Mouse (Mus musculus): ENCODE measurements around the gene Ypel4. TPM values are rescaled to one million over a fixed set of nuclear protein-coding genes. Genes with fewer than 3 reads are reported as not detected.
"Not testable (repeated sequence)": the region's sequence is repeated elsewhere in the genome, so short reads cannot be mapped to it uniquely, and the experiment has no call there.

Gene Ypel4
- polyA plus RNA-seq, 1 experiment from 2014 or later = 13.8 TPM

GRCm38 (mm10) chr2:84723856-84724255 lies 10.0 kb upstream of the Ypel4 start:
- Histone ChIP-seq H3K4me3 (ENCODE audit: low read depth, low read length) (no peak overlapping the region), H3K9ac (ENCODE audit: low read depth, low read length) (no peak overlapping the region), H3K27ac (ENCODE audit: low read depth, low read length) (no peak overlapping the region), H3K4me1 (ENCODE audit: control insufficient read depth, insufficient read depth, low read length) (peaks cover 6% of the 10 kb centered on the region; the same call in 1 of the 2 replicates), H3K4me2 (no peak overlapping the region), H3K27me3 (ENCODE audit: control insufficient read depth, insufficient read depth, low read length) (no peaks in the 10 kb centered on the region), H3K36me3 (ENCODE audit: control insufficient read depth, insufficient read depth, low read length) (peaks cover 11% of the 10 kb centered on the region; the same call in 1 of the 2 replicates), H3K9me3 (replicated peaks; ENCODE audit: control insufficient read depth, low read length) (no peaks in the 10 kb centered on the region)
- no peak for ATAC-seq (replicated peaks; ENCODE audit: insufficient number of reproducible peaks, low FRiP score, low TSS enrichment)
- WGBS (ENCODE audit: insufficient replicate concordance) = 91% methylated on average over 14 of the region's 14 CpGs

- H3K4me2 ChIP-seq = peak overlapping the region; percentile 89
- no peak for ATAC-seq (replicated peaks; ENCODE audit: insufficient number of reproducible peaks, low FRiP score, low TSS enrichment)
- no peaks in the 10 kb centered on the region for H3K27me3 ChIP-seq (ENCODE audit: control insufficient read depth, insufficient read depth, low read length)
Observed at GRCm38 (mm10) chr2:84725770-84726169, 8.1 kb upstream of the Ypel4 start.

GRCm38 (mm10) chr2:84726716-84727115 lies 7.1 kb upstream of the Ypel4 start:
- 4% methylated on average over 9 of the region's 9 CpGs for WGBS (ENCODE audit: insufficient replicate concordance)
- no peaks in the 10 kb centered on the region for H3K27me3 ChIP-seq (ENCODE audit: control insufficient read depth, insufficient read depth, low read length)
- peak overlapping the region; percentile 89 for H3K4me2 ChIP-seq
- H3K4me3 ChIP-seq (ENCODE audit: low read depth, low read length) = peak overlapping the region; percentile 72
- peaks cover 11% of the 10 kb centered on the region; the same call in 1 of the 2 replicates for H3K36me3 ChIP-seq (ENCODE audit: control insufficient read depth, insufficient read depth, low read length)
- no peak for ATAC-seq (replicated peaks; ENCODE audit: insufficient number of reproducible peaks, low FRiP score, low TSS enrichment)
- no peaks in the 10 kb centered on the region for H3K9me3 ChIP-seq (replicated peaks; ENCODE audit: control insufficient read depth, low read length)
- peak overlapping the region; percentile 77 for H3K9ac ChIP-seq (ENCODE audit: low read depth, low read length)
- peak overlapping the region; percentile 59 for H3K27ac ChIP-seq (ENCODE audit: low read depth, low read length)
- H3K4me1 ChIP-seq (ENCODE audit: control insufficient read depth, insufficient read depth, low read length) = peaks cover 6% of the 10 kb centered on the region; the same call in 1 of the 2 replicates

More at GRCm38 (mm10) chr2:84725770-84726169, 8.1 kb upstream of the Ypel4 start:
- H3K36me3 ChIP-seq (ENCODE audit: control insufficient read depth, insufficient read depth, low read length) = peaks cover 11% of the 10 kb centered on the region; the same call in 1 of the 2 replicates
- H3K27ac ChIP-seq (ENCODE audit: low read depth, low read length) = no peak overlapping the region
- 0 out of 2 replicates have a peak overlapping the region, but pooled peaks have one; percentile 77 for H3K9ac ChIP-seq (ENCODE audit: low read depth, low read length)
- H3K4me1 ChIP-seq (ENCODE audit: control insufficient read depth, insufficient read depth, low read length) = peaks cover 6% of the 10 kb centered on the region; the same call in 1 of the 2 replicates
- H3K9me3 ChIP-seq (replicated peaks; ENCODE audit: control insufficient read depth, low read length) = no peaks in the 10 kb centered on the region
- peak overlapping the region; percentile 72 for H3K4me3 ChIP-seq (ENCODE audit: low read depth, low read length)
- 92% methylated on average over 10 of the region's 10 CpGs for WGBS (ENCODE audit: insufficient replicate concordance)

- H3K27me3 ChIP-seq (ENCODE audit: control insufficient read depth, insufficient read depth, low read length) = no peaks in the 10 kb centered on the region
- H3K9me3 ChIP-seq (replicated peaks; ENCODE audit: control insufficient read depth, low read length) = no peaks in the 10 kb centered on the region
- peaks cover 6% of the 10 kb centered on the region; the same call in 1 of the 2 replicates for H3K4me1 ChIP-seq (ENCODE audit: control insufficient read depth, insufficient read depth, low read length)
- H3K36me3 ChIP-seq (ENCODE audit: control insufficient read depth, insufficient read depth, low read length) = peaks cover 11% of the 10 kb centered on the region; the same call in 1 of the 2 replicates
- peak within 1 kb of the TSS; percentile 77 for H3K9ac ChIP-seq (ENCODE audit: low read depth, low read length)
- under 1% methylated on average over 39 of the region's 39 CpGs for WGBS (ENCODE audit: insufficient replicate concordance)
- H3K4me3 ChIP-seq (ENCODE audit: low read depth, low read length) = peak within 1 kb of the TSS; percentile 72
- peak; percentile 95 for ATAC-seq (replicated peaks; ENCODE audit: insufficient number of reproducible peaks, low FRiP score, low TSS enrichment)
- peak within 1 kb of the TSS; percentile 87 for H3K27ac ChIP-seq (ENCODE audit: low read depth, low read length)
- peak within 1 kb of the TSS; percentile 89 for H3K4me2 ChIP-seq
Observed at GRCm38 (mm10) chr2:84727172-84727858, 6.5 kb upstream of the Ypel4 start, which contains the start of gene Clp1. TSS of gene Clp1 (minus strand) at chr2:84727350.

GRCm38 (mm10) chr2:84728191-84728590 lies 5.7 kb upstream of the Ypel4 start:
- not testable (repeated sequence) for H3K4me1 ChIP-seq (ENCODE audit: control insufficient read depth, insufficient read depth, low read length); H3K9me3 ChIP-seq (replicated peaks; ENCODE audit: control insufficient read depth, low read length); ATAC-seq (replicated peaks; ENCODE audit: insufficient number of reproducible peaks, low FRiP score, low TSS enrichment); H3K9ac ChIP-seq (ENCODE audit: low read depth, low read length); H3K27me3 ChIP-seq (ENCODE audit: control insufficient read depth, insufficient read depth, low read length); H3K4me3 ChIP-seq (ENCODE audit: low read depth, low read length); H3K36me3 ChIP-seq (ENCODE audit: control insufficient read depth, insufficient read depth, low read length); H3K27ac ChIP-seq (ENCODE audit: low read depth, low read length)
- H3K4me2 ChIP-seq = peak overlapping the region; percentile 89; the same call in 1 of the 2 replicates
- WGBS (ENCODE audit: insufficient replicate concordance) = 74% methylated on average over 5 of the region's 5 CpGs

GRCm38 (mm10) chr2:84731206-84731605 lies 2.7 kb upstream of the Ypel4 start:
- H3K27ac ChIP-seq (ENCODE audit: low read depth, low read length) = no peak overlapping the region
- no peaks in the 10 kb centered on the region for H3K9me3 ChIP-seq (replicated peaks; ENCODE audit: control insufficient read depth, low read length)
- no peaks in the 10 kb centered on the region for H3K36me3 ChIP-seq (ENCODE audit: control insufficient read depth, insufficient read depth, low read length)
- WGBS (ENCODE audit: insufficient replicate concordance) = 73% methylated on average over 3 of the region's 3 CpGs
- no peak overlapping the region for H3K4me3 ChIP-seq (ENCODE audit: low read depth, low read length)
- H3K9ac ChIP-seq (ENCODE audit: low read depth, low read length) = no peak overlapping the region
- H3K4me1 ChIP-seq (ENCODE audit: control insufficient read depth, insufficient read depth, low read length) = peaks cover 27% of the 10 kb centered on the region
- no peaks in the 10 kb centered on the region for H3K27me3 ChIP-seq (ENCODE audit: control insufficient read depth, insufficient read depth, low read length)
- H3K4me2 ChIP-seq = no peak overlapping the region
- ATAC-seq (replicated peaks; ENCODE audit: insufficient number of reproducible peaks, low FRiP score, low TSS enrichment) = no peak

- H3K36me3 ChIP-seq (ENCODE audit: control insufficient read depth, insufficient read depth, low read length) = no peaks in the 10 kb centered on the region
- no peak overlapping the region for H3K4me3 ChIP-seq (ENCODE audit: low read depth, low read length)
- H3K27ac ChIP-seq (ENCODE audit: low read depth, low read length) = no peak overlapping the region
- H3K27me3 ChIP-seq (ENCODE audit: control insufficient read depth, insufficient read depth, low read length) = no peaks in the 10 kb centered on the region
- no peak overlapping the region for H3K4me2 ChIP-seq
- WGBS (ENCODE audit: insufficient replicate concordance) = 58% methylated on average over 1 of the region's 1 CpGs
- H3K4me1 ChIP-seq (ENCODE audit: control insufficient read depth, insufficient read depth, low read length) = peaks cover 34% of the 10 kb centered on the region
- no peak overlapping the region for H3K9ac ChIP-seq (ENCODE audit: low read depth, low read length)
- no peaks in the 10 kb centered on the region for H3K9me3 ChIP-seq (replicated peaks; ENCODE audit: control insufficient read depth, low read length)
- ATAC-seq (replicated peaks; ENCODE audit: insufficient number of reproducible peaks, low FRiP score, low TSS enrichment) = no peak
Observed at GRCm38 (mm10) chr2:84732394-84732793, 1.5 kb upstream of the Ypel4 start.

GRCm38 (mm10) chr2:84734351-84734864 lies 550 bp downstream of the Ypel4 start:
- Histone ChIP-seq H3K4me3 (ENCODE audit: low read depth, low read length) (peak overlapping the region; percentile 53), H3K9me3 (replicated peaks; ENCODE audit: control insufficient read depth, low read length) (no peaks in the 10 kb centered on the region), H3K36me3 (ENCODE audit: control insufficient read depth, insufficient read depth, low read length) (no peaks in the 10 kb centered on the region), H3K27ac (ENCODE audit: low read depth, low read length) (peak overlapping the region; percentile 85), H3K4me2 (peak overlapping the region; percentile 78), H3K4me1 (ENCODE audit: control insufficient read depth, insufficient read depth, low read length) (peaks cover 53% of the 10 kb centered on the region), H3K9ac (ENCODE audit: low read depth, low read length) (peak overlapping the region; percentile 76), H3K27me3 (ENCODE audit: control insufficient read depth, insufficient read depth, low read length) (no peaks in the 10 kb centered on the region)
- ATAC-seq (replicated peaks; ENCODE audit: insufficient number of reproducible peaks, low FRiP score, low TSS enrichment) = no peak
- under 1% methylated on average over 11 of the region's 11 CpGs for WGBS (ENCODE audit: insufficient replicate concordance)
